Mouse (Mus musculus): ENCODE measurements at regions not wholly inside any gene's neighbourhood (a gene's known extent, or its start where the extent isn't known, plus 50 kb on each side); places are given as distances from the start of the nearest gene placed in this dataset.

DNA sequence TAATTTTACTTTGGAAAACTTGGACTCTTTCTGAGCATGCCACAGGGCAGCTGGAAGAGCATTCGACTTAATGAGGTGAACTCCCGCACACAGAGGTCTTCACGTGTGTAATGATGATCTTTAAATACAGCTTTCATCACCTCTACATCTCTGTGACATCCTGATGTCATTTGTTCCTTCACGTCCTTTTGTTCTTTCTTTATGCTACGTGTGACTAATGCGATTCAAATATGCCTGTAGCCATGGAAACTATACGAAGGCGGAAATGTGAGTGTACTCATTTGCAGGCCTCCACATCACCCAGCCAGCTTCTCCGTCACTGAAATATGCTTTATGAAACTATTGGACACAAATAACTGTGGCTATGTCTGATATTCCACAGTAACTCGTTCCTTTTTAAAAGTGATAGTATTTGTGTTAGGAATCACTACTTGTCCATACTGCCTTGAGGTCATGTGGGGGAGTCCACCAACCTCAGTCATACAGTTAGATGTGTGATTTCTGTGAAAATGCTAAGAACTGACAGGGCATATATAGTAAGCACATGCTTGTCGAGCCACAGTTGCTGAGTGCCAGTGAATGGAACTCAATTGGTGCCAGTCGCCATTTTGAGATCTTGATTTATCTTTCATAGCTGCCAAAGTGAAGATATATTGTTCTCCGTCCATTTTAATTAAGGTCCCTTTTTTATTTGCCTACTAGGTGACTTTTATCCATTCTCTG is 145.9 kb downstream of the Plk2 start:
- DNase-seq (ENCODE audit: low spot score): no peak

DNA sequence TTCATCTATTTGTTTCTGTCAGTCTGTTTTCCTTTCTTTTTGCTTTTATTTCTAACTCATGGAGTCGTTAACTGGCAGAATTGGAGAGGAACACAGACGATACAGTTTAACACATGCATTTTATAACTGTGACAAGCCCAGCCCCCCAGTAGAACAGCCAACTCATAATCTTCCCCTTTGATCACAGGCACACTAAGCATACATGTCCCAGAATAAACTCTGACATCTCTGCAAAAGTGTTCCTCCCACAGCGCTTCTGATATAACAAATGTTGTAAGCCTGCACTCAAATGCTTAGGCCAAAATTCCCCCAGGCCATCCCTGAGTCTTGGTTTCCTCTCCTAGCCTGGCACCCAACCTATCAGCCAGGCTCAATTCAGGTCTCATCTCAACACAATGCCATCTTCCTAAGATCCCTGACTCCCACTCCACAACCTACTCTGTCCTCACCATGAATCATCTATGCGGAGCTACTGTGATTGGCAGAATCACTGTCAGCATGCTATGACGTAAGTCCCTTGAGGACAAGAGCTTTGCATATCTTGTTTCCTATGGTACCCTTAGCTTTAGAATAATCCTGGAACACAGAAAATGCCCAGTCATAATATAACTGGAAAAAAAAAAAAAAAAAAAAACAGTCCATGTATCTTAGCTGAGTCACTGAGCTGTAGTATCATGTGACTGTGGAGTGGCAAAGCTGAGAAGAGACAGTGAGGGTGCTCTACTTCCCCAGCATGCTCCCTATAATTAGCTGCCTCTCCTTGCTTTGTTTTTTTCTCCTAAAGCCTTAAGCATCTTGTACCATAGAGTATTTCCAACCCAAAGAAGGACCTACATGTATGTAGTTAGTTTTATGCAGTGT is 146.7 kb downstream of the Plk2 start:
- no peak for DNase-seq (ENCODE audit: low spot score)

DNA sequence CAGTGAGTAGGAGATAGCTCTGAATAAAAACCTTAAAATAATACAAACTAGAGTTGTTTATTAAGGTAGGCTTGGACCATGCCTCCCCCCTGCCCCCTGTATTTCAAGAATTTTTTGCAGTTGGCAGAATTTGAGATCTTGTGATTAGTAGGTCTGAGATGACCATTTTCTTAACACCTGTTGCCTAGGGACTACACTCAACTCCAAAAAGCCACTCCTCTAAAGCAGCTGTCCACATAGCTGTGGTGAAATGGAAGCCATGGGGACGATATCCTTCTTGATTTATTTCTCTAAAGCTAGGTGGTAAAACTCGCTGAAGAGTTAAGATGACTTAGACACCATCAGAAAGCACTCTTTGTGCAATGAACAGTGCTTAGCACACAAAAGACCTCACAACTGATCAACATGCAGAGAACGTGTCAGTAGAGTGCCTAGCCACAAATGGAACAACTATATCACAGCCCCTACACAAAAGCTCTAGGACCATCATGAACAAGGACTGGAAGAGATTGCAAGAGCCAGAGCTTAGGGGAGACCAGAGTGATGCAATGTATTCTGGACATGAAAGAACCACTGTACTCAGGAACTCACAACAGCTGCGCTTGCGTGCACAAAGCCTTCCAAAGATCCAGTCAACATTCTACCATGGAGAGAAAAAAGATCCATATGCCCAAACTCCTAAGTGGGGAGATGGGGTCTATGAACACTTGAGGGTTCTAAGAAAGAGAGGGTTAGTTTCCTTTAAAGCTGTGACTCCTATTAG is 147.6 kb downstream of the Plk2 start:
- no peak for DNase-seq (ENCODE audit: low spot score)

DNA sequence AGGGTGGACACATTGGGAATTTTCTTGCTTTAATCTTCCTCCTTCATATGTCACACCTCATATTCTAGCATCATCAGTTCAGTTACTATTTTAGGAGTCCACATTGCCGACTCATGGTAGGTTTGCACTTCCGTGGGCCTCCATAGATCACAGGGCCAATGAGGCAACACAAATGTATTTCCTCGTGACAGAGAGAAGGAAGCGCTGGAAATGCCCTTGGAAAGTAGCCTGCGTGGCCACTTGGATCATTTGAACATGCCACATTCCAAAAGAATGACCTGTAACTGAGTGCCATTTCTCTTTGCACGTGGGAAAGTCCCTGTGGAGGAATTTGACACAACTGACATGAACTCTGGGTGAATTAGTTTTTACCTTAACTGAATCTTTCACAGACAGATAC is 150.6 kb downstream of the Plk2 start:
- DNase-seq (ENCODE audit: low spot score): no peak

DNA sequence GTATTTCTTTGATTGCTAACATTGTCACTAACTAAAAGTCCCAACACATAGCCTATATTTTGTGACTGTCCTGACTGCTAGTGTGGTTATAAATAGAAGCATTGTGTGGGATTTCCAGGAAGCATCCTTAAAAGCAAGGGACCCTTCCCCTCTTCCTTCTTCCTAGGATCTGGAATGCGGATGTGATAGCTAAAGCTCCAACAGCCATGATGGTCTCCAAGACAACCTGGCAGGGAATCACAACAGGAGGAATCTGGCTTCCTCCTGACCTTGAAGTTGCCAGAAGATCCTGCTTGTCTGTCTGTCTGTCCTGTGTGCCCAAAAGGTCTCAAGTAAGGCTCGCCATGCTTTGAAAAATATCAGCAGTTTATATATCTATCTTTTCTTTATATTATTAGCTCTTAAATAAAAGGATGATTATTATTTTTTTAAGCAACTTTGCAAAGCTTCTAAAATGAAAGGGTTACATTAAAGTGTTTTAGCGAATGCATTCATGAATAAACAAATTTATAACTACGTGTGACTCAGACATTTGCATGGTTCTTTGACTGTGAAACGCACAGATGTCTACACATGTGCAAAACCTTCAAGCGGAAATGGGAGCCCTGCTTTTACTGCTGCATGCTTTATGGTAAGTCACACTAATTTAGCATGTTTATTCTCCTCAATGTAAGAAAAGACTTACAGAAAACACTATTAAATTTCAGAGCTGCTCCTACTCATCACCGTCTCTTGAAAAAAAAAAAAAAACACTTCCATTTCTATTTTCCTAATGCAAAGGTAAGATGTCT is 160.9 kb downstream of the Plk2 start:
- DNase-seq (ENCODE audit: low spot score): no peak

DNA sequence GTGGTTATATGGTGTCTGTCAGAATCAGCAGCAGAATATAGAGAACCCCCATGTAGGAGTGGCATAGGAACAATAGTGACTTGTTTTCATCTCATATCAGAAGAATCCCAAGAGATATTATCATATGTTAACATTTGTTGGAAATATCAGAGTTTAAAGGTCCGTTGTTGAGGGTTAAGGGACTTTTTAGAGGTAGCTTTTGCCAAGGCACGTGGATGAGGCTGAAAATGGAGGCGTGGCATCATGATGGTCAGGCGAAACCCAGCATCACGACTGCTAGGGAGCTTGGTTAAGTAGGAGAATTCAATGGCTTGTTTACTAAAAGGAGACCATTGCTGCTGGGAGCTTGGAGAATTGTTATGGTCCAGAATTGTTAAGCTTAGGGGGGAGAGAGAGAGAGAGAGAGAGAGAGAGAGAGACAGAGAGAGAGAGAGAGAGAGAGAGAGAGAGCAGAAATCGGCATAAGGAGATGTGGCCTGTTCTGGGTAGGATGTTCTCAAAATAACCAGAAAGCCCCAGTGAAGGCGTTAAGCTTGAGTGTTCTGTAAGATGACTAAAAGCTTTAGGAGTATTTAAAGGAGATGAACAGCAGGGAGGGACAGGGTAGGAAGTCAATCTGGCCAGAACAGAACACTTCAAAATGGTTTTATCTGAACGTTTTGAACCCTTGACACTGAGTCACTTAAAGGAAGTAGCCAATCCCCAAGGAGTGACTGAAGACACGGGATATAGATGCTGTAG is 161.7 kb downstream of the Plk2 start:
- DNase-seq (ENCODE audit: low spot score): no peak

DNA sequence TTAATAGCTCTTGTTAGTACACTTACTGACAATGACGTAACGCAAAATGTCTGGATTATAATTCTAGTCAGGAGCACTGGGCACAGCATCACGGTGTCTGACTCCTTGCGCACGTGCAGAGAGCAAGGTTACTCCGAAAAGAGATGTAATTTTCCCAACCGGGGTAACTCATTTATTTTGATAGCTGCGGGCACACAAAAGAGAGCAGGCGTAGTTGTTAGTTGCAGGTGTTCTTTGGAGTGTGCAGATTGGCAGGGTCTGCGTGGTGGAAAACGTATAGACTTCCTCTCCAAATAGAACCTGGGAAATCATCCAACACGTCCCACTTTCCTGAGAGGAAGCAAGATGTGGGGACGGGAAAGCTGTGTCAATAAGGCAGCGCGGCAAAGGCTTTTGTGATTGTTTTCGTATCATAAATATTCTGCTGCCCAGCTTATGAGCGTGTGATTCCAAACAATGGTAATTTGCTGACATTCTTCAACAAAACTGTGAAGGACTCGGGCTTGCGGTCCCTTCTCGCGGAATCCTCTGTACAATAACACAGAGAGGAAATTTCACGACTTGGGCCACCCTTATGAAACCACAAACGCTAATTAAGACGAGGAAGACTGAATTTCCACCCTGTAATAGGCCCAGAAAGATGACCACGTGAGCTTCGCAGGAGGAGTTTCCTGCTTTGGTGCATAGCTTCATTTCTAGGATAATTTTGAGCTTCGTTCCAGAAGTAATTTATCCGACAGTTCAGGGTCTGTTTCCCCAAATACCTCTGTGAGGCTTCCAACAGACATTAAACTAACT is 163.3 kb downstream of the Plk2 start:
- no peak for DNase-seq (ENCODE audit: low spot score)

DNA sequence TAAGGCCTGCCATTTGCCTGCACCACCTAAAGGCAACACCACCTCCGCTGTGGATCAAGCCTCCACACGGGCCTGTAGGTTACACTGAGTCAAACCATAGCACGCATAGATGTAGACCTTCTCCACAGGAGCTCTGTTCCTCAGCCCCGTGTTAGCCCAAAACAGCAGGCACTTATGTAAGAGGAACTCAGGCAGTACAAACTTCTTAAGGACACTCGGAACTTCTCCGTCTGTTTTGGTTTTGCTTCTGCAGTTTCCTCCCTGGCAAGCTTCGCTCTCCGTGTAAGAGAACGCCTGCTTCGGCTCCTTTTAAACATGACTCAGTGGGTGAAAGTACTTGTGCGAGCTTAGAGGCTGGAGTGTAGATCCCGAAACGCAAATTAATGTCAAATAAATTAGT is 165.7 kb downstream of the Plk2 start:
- DNase-seq (ENCODE audit: low spot score): no peak

DNA sequence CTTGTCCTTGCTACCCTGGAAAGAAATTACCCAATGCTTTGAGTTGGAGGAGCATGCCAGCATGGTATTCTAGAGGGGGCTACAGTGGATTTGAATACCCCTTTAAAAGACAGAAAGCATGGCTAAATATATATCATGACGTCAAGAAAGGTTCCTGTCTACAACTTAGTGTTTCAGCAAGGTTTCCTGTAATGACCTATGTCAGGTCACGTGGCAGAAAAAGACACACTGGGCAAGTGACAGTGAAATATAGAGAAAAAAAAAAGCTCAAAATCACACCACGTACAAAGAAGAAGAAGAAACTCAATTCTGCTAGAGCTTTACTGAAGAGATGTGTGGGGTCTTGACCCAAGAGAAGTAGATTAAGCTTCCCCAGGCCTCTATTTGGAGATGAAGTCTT is 167.7 kb downstream of the Plk2 start:
- DNase-seq (ENCODE audit: low spot score): no peak

DNA sequence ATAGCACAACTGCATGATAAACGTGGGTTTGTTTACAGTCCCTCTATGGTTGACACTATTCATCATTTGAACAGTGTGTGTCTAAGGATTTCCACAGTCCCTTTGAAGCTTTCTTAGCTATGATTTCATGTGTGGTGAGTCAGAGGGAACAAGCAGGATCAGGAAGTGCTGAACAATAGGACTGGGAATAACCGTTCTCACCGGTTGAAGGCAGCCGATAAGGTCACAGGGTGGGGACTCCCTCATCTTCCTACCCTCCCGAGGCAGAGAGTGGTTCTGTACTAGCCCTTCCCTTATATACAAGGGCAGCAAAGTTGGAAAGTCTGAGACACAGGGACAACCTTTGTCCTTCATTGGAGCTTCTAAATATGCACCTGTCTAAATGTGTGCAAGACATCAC is 168.1 kb downstream of the Plk2 start:
- no peak for DNase-seq (ENCODE audit: low spot score)

DNA sequence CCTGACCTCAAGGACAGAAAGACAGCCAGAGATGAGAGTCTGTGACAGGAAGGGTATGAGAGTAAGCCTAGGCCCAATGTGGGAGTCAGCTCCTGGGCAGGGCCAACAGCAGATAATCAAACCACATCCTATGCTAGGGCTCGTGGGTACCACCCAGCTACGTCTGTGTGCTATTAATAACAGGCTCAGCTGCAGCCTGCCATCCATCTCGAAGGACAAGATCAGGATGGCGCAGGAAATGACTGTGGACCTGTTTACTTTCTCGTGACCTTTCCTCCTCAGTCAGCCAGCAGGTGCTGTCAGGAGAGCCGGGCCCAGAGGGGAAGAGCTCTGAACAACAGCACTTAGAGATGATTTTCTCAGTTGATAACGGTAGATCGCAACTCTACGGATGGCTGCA is 169.1 kb downstream of the Plk2 start:
- no peak for DNase-seq (ENCODE audit: low spot score)

DNA sequence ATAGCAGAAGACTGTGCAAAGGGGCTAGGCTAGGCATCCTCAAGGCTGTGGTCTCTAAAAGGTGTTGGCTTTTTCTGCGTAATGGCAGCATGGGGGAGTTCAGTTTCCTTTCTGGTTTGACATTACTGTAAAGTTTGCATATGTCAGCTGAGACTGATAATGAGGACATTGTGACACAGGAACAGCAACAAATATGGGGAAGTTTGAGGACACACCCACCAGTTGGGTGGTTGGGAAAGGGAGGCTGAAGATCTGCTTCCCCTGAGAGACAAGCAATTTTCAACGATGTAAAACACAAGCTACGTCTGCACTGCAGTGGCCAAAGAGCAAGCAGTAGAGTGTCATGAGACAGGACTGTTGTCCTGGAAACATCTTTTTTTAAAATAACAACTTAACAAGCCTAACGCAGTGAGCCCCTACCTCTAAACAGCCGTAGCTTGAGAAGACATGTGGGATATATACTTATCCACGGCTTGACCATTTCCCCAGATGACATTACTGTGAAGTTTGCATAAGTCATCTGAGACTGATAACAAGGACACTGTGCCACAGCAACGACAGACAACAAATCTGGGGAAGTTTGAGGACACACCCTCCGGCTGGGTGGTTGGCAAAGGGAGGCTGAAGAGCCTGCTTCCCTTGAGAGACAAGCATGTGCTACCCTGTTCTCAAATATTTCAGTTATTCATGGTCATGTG is 173.8 kb downstream of the Plk2 start:
- DNase-seq (ENCODE audit: low spot score): no peak

DNA sequence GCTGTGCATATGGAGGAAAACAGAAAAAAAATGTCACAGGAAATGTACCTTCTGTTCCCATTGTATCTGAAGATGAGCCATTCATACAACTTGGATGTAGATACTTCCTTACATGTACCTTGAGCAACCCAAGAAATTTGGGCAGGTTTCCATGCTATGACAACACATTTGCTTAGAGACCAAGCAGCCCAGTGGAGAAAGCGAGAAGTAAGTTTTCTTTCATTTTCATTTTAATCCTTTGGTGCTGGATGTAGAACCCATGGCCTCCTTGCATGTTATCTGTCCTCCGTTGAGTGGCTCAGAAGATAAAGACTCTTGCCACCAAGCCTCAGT is 174.3 kb downstream of the Plk2 start:
- DNase-seq (ENCODE audit: low spot score): no peak

DNA sequence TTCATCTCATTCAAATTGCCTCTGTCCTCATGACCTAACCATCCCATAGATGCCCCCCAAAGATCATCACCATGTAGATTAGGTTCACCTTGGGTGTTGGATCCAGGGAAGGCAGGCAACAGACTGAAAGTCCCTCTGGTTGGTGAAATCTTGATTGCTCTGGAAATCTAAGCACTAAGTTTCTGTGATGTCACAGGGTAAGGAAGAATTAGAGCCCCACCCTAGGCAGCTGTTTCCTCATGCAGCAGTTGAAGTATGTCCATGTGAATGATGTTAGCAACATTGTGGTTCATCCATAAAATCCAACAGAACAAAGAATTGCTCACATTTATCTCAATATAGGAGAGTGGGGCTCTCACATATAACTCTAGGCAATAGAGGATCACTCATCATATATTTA is 175.5 kb downstream of the Plk2 start:
- no peak for DNase-seq (ENCODE audit: low spot score)

DNA sequence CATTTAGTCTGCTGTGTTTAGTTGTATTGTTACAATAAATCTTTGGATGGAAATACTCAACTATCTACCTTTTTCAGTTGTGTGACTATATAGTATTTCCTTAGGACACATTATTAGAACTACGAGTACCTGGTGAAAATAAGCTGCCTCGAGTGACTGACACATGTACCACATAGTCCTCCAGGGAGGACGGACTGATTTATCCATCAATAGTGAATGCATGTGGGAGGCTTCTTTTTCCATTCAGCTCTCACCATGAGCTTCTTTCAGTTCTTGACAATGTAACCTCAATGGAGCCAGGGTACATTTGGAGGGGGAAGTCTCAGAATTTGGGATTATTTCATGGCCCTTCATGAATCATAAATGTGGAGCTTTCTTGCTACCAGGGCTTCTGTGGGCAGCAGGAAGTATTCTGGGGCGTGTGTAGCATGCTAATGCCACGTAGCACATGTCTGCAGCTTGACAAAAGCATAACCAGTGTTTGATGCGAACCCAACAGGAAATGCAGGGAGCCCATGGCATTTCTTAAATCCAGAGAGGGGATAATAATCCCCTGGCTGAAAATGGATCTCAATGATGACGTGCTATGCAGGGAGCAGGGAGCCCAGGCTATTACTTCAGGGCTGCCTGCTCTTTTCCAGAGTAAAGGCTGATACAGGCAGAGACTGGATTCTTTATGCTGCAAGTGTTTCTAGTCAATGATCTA is 178.7 kb downstream of the Plk2 start:
- no peak for DNase-seq (ENCODE audit: low spot score)

DNA sequence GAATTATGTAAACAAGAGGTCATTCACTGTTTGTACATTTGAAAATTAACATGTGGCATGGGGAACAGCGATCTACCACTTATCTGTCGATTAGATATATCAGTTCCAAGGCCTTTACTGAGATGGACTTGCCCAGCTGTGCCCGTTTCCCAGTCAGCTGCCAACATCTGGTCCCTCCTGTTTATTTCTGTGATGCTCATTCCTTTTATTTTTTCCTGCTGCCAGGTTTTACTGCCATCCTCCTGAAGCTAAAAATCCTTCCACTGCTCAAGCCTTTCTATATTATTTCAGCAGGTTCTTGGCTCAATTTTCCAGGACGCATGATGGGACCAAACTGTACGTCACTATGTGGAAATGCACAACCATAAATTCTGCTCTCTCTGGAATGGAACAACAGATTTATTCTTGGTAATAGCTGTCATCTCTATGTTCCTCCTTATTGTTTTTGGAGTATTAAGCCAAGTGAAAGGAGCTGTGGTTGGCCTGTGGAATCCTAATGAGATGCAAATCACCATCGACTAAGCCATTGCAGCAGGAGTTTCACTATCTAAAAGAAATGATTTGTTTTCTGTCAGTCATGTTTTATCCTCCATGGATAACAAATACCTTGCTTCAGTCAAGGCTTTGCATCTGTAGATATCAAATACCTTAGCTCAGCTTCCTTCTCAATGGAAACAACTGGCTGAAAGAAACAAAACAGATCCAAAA is 180.1 kb downstream of the Plk2 start:
- DNase-seq (ENCODE audit: low spot score): no peak

DNA sequence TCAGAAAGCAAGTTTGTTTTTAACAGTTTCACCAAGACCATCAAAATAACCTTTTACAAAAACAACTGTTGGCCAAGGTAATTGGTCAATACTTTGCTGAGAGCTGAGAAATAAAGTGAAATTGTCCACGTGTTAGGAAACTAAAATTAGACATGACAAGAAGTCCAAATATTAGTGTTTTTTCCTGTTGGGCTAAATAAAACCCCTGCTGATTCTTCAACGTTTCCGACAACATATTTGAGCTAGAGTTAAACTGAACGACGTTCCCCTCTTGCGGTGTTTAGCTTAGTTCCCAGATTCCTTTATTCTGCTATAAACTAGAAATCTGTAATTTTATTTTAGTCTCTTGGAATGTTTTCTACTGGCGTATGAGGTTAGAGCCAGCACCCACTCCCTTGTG is 183.3 kb downstream of the Plk2 start:
- DNase-seq (ENCODE audit: low spot score): no peak

DNA sequence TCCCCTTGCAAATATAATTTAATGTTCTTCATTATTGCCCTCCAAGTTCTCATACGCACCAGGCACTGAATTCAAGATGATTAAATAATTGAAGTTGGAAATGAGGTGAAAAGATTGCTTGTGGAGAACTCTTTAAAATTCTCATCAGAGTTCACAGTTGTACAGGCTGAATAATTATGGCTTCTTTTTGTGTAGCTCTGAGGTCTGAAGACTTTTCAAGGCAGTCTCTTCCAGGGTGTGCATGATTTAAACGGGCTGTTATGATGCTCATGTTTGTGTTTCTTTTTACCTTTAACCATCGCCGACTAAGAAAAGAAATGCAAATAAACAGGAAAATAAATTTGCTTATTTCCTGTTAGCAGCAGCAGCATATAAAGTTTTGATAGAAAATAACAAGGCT is 185.3 kb downstream of the Plk2 start:
- DNase-seq (ENCODE audit: low spot score): no peak

DNA sequence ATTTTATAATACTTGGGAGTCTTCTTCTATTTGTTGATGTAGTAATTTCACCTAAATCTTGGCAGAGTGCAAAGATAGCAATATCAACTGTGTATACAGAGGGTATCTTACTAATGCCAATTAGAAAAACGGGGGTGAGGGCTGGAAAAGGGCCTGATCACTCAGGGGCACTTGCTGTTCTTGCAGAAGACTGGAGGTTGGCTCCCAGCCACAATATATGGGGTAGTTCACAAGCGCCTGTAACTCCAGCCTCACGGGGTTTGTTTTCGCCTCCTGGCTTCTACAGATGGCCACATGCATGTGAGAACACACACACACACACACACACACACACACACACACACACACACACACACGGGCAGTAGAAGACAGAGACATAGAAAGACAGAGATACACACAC is 185.7 kb downstream of the Plk2 start:
- DNase-seq (ENCODE audit: low spot score): no peak
